Mouse (Mus musculus): Measurements from ENCODE around the gene Cdh4.

The Cdh4 gene

DNA sequence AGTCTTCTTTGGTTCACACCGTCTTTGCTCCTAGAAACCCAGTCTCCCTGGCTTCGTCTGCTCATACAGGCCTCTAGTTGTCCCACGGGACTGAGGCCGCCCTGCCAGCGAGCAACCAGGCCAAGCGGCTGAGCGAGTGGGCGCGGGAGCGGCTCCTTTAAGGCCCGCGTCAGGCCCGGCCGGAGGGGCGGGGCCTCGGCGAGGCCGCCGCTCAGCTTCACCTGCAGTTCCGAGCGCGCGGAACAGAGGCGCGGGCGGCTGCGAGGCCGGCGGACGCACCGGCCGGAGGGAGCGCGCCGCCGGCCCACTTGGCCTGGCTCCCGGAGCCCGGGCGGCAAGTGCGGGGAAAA, at the start of gene Cdh4:
Cdh4 (plus strand) TSS at position 241 of the 350 bp plus-strand sequence.
- H3K36me3 ChIP-seq (ENCODE audit: insufficient read depth, low read length): no peaks in the 10 kb centered on the region
- TF ChIP-seq POU5F1 (IDR thresholded peaks at IDR 0.05; ENCODE audit: borderline replicate concordance, low read length): no peak
- H3K9me3 ChIP-seq (ENCODE audit: low read length): no peaks in the 10 kb centered on the region
- H3K27me3 ChIP-seq (ENCODE audit: insufficient read depth, low read length): peaks cover 85% of the 10 kb centered on the region
- peaks cover 17% of the 10 kb centered on the region for H3K4me1 ChIP-seq (replicated peaks; ENCODE audit: low read depth, low read length)
- H3K4me3 ChIP-seq (replicated peaks; ENCODE audit: low read length): peak within 1 kb of the TSS; percentile 85

DNA sequence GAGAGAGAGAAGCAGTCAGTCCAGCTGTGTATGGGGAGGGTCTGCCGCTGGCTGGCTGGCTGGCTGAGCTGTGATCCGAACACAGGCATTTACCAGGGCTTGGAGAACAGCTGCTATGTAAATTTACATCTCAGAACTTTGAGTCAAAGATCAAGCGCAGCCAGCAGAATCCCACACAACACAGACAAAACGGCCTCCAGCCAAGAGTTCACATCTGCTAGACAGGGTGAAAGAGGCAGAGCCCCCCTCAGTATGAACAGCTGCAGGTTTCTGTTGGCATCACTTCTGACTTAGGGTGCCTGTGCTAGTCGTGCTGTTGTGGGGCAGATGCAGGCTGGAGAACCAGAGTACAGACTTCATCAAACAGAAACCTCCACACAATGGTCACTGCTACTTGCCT, 46.8 kb upstream of the Cdh4 start:
- Histone ChIP-seq H3K27me3 (ENCODE audit: insufficient read depth, low read length) (no peaks in the 10 kb centered on the region), H3K9me3 (ENCODE audit: low read length) (peaks cover 13% of the 10 kb centered on the region), H3K4me3 (replicated peaks; ENCODE audit: low read length) (no peak overlapping the region), H3K36me3 (ENCODE audit: insufficient read depth, low read length) (no peaks in the 10 kb centered on the region), H3K4me1 (replicated peaks; ENCODE audit: low read depth, low read length) (peaks cover 4% of the 10 kb centered on the region; the same call in 1 of the 2 replicates)
- TF ChIP-seq POU5F1 (IDR thresholded peaks at IDR 0.05; ENCODE audit: borderline replicate concordance, low read length) (no peak), NANOG (IDR thresholded peaks at IDR 0.05; ENCODE audit: borderline replicate concordance, low read length) (no peak), CTCF (conservative IDR thresholded peaks at IDR 0.05; ENCODE audit: low read length) (no peak)

DNA sequence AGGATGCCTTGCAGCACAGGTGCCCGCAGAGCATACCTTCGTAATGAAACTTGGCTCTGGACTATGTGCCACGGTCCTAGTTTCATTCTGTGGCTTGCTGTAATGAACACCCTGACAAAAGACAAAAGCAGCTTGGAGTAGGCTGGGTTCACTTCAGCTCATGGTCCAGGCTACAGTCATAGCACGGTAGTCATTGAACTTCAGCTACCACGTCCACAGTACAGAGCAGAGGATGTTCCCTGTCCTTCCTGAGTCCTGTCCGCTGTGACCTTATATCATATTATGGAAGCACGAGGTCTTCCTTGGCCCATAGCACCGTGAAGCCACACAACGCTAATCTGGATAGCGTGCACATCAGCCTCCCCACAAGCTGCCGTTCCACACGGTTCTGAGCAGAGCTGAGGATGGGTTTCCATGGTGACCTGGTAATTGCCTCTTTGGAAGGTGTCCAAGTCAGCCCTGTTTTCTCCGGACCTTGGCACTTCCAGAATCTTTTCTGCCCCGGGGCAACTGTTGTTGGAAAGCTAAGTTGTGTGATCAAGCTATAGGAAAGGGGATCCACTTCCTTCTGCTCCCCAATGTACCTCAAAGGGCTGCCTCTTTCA, 42.5 kb upstream of the Cdh4 start:
- Histone ChIP-seq H3K4me3 (replicated peaks; ENCODE audit: low read length) (no peak overlapping the region), H3K27me3 (ENCODE audit: insufficient read depth, low read length) (peaks cover 20% of the 10 kb centered on the region), H3K4me1 (replicated peaks; ENCODE audit: low read depth, low read length) (no peaks in the 10 kb centered on the region), H3K36me3 (ENCODE audit: insufficient read depth, low read length) (no peaks in the 10 kb centered on the region), H3K9me3 (ENCODE audit: low read length) (peaks cover 13% of the 10 kb centered on the region)
- no peak for TF ChIP-seq POU5F1 (IDR thresholded peaks at IDR 0.05; ENCODE audit: borderline replicate concordance, low read length)
- no peak for TF ChIP-seq CTCF (conservative IDR thresholded peaks at IDR 0.05; ENCODE audit: low read length)
- TF ChIP-seq NANOG (IDR thresholded peaks at IDR 0.05; ENCODE audit: borderline replicate concordance, low read length): no peak

DNA sequence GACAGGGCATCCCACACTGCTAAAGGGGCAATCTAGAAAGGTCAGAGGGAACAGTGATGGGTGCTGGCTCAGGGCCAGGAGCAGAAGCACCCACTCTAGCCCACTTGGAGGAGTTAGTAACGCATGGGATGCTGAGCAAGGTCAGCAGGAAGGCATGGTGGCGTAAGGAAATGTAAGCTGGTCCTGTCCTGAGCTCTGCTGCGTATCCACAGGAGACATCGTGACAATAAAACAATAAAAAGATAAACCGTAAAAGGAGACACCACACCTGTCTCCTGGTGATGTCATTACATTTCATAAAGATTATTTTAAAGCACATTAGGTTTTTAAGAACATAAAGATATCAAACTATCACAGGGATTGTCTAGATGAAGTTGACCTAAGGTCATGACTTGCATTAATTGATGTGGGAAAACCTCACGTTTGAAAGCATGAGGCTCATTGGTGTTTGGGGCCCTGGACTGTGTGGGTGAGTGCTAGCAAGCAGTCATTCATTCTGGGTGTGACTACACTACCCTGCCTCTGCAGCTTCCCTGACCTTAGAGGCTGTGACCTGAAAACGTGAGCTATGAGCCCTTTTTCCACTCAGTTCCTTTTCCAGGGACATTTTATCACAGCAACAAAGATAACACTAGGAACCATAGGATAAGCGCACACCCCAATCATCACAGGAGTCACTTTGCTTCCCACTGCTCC, 31.2 kb upstream of the Cdh4 start:
- TF ChIP-seq NANOG (IDR thresholded peaks at IDR 0.05; ENCODE audit: borderline replicate concordance, low read length) (no peak), POU5F1 (IDR thresholded peaks at IDR 0.05; ENCODE audit: borderline replicate concordance, low read length) (no peak), CTCF (conservative IDR thresholded peaks at IDR 0.05; ENCODE audit: low read length) (no peak)
- Histone ChIP-seq H3K4me1 (replicated peaks; ENCODE audit: low read depth, low read length) (0 out of 2 replicates have a peak, but pooled peaks cover 3% of the 10 kb centered on the region), H3K4me3 (replicated peaks; ENCODE audit: low read length) (no peak overlapping the region), H3K9me3 (ENCODE audit: low read length) (no peaks in the 10 kb centered on the region), H3K27me3 (ENCODE audit: insufficient read depth, low read length) (peaks cover 3% of the 10 kb centered on the region), H3K36me3 (ENCODE audit: insufficient read depth, low read length) (no peaks in the 10 kb centered on the region)

DNA sequence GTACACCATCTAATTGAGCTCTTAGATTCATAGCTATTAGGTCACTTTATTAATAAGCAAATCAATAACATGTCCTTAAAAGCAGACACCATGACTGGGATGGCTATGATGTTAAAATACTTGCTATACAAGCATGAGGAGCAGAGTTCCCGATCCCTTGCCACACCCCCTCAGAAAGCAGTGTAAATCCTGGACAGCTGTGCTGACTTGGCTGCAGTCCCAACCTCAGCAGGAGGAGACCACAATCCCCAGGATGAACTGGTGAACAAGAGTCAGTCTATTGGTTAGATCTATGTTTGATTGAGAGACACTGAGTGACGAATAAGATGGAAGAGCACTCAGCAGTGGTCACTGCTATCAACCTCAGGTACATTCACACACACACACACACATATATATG, 29.3 kb upstream of the Cdh4 start:
- TF ChIP-seq POU5F1 (IDR thresholded peaks at IDR 0.05; ENCODE audit: borderline replicate concordance, low read length) (no peak), CTCF (conservative IDR thresholded peaks at IDR 0.05; ENCODE audit: low read length) (no peak), NANOG (IDR thresholded peaks at IDR 0.05; ENCODE audit: borderline replicate concordance, low read length) (no peak)
- Histone ChIP-seq H3K4me3 (replicated peaks; ENCODE audit: low read length) (no peak overlapping the region), H3K4me1 (replicated peaks; ENCODE audit: low read depth, low read length) (0 out of 2 replicates have a peak, but pooled peaks cover 5% of the 10 kb centered on the region), H3K36me3 (ENCODE audit: insufficient read depth, low read length) (no peaks in the 10 kb centered on the region), H3K9me3 (ENCODE audit: low read length) (no peaks in the 10 kb centered on the region), H3K27me3 (ENCODE audit: insufficient read depth, low read length) (no peaks in the 10 kb centered on the region)

DNA sequence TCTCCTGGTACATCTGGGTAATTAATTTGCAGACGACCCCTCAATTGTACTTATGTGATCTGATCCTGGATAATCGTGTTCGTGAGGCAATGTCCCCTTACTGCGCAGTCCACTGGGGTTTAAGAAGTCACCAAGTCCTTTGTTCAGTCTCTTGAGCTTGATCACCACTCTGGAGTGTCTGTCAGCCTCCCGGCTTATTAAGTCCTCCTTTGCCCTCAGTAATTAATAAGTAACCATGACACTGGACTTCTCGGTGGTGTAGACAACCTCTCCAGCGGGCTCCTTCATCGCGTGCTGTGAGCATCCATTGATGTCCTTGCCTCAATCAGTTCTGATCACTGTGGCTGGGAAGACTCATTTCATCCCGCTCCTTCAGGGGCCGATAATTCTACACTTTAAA, 28.0 kb upstream of the Cdh4 start:
- no peaks in the 10 kb centered on the region for H3K36me3 ChIP-seq (ENCODE audit: insufficient read depth, low read length)
- no peaks in the 10 kb centered on the region for H3K9me3 ChIP-seq (ENCODE audit: low read length)
- 0 out of 2 replicates have a peak, but pooled peaks cover 10% of the 10 kb centered on the region for H3K4me1 ChIP-seq (replicated peaks; ENCODE audit: low read depth, low read length)
- TF ChIP-seq POU5F1 (IDR thresholded peaks at IDR 0.05; ENCODE audit: borderline replicate concordance, low read length) (no peak), CTCF (conservative IDR thresholded peaks at IDR 0.05; ENCODE audit: low read length) (no peak), NANOG (IDR thresholded peaks at IDR 0.05; ENCODE audit: borderline replicate concordance, low read length) (no peak)
- H3K4me3 ChIP-seq (replicated peaks; ENCODE audit: low read length): no peak overlapping the region
- H3K27me3 ChIP-seq (ENCODE audit: insufficient read depth, low read length): no peaks in the 10 kb centered on the region

DNA sequence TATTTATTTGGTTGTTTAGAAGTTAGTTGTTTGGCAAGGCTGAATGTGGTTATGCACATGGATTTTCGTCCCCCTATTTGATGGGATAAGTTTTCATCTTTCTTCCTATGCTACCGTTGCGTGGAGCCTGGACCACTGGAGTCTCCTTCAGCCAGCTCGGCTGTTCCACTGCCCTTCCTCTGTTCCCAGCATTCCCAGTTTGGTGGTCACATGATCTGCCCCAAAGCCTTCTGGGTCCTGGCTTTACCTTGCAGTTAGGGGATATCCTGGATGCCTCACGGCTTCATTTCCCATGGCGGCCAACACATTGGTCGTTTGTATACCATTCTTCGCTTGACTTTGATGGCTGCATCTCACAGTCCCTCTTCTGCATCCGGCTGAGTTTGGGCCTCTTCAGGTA, 27.5 kb upstream of the Cdh4 start:
- TF ChIP-seq NANOG (IDR thresholded peaks at IDR 0.05; ENCODE audit: borderline replicate concordance, low read length) (no peak), POU5F1 (IDR thresholded peaks at IDR 0.05; ENCODE audit: borderline replicate concordance, low read length) (no peak), CTCF (conservative IDR thresholded peaks at IDR 0.05; ENCODE audit: low read length) (no peak)
- Histone ChIP-seq H3K27me3 (ENCODE audit: insufficient read depth, low read length) (no peaks in the 10 kb centered on the region), H3K36me3 (ENCODE audit: insufficient read depth, low read length) (no peaks in the 10 kb centered on the region), H3K4me3 (replicated peaks; ENCODE audit: low read length) (peak overlapping the region; percentile 35), H3K4me1 (replicated peaks; ENCODE audit: low read depth, low read length) (0 out of 2 replicates have a peak, but pooled peaks cover 10% of the 10 kb centered on the region), H3K9me3 (ENCODE audit: low read length) (no peaks in the 10 kb centered on the region)

DNA sequence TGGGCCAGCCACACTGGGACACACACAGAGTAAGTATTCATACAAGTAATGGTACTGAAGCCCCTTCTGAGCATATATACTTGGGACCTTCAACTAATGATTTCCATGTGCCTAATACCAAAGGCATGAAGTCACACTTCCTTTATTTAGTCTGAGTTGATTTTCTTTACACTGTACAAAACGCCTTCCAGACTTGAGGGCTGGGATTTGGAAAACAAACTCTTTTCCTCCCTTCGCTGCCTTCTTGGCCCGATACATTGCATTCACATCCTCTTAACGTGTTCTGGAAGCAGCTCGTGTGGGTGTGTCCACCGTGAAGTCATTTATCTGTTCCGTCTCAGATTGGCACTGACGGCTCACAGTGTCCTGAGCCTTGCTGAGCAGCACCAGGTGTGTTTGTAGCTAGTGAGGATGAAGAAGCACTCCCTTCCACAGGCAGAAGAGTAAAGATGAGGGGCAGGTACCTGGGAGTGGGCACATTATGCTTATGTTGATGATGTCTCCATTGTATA, 26.3 kb upstream of the Cdh4 start:
- Histone ChIP-seq H3K36me3 (ENCODE audit: insufficient read depth, low read length) (no peaks in the 10 kb centered on the region), H3K4me3 (replicated peaks; ENCODE audit: low read length) (no peak overlapping the region), H3K27me3 (ENCODE audit: insufficient read depth, low read length) (no peaks in the 10 kb centered on the region), H3K9me3 (ENCODE audit: low read length) (no peaks in the 10 kb centered on the region), H3K4me1 (replicated peaks; ENCODE audit: low read depth, low read length) (0 out of 2 replicates have a peak, but pooled peaks cover 10% of the 10 kb centered on the region)
- TF ChIP-seq CTCF (conservative IDR thresholded peaks at IDR 0.05; ENCODE audit: low read length) (no peak), NANOG (IDR thresholded peaks at IDR 0.05; ENCODE audit: borderline replicate concordance, low read length) (no peak)

All from E14TG2a.4 (cell line).